Mouse (Mus musculus) kidney, adult 2 months (tissue): ENCODE measurements around the gene Mgam.

ENCODE experiments used
- CTCF ChIP-seq: fragments of 200-500 bp; conservative IDR thresholded peaks from 2 replicates; pipeline ENCODE4 v1.5.1; 2011; ENCODE audit warnings: low read depth, mild to moderate bottlenecking, control low read depth, low read length, moderate library complexity, mixed read lengths; ENCODE audit not compliant: insufficient read depth, insufficient read length
- POLR2A ChIP-seq: fragments of 200-500 bp; IDR thresholded peaks from one replicate; pipeline ENCODE4 v1.6.1; 2011; ENCODE audit warnings: low read depth, low read length, control low read depth

DNA sequence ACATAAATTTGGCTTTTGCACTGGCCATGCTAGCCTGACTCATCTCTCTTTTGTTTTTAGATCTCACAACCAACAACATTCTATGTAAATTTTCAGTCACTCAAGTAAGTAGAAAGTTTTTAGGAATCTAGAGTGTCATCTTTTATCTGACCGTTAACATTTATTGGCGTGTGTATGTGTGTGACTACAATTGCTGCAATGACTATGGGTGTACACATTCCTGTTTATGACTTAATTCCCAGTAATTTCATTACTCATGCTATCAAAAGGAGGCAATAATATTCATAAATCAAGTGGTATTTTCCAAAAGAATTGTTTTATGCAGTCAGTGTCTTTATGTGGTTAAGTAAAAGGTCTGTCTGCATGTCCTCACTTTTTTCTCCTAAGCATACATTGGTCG, 110.9 kb downstream of the Mgam start:
- TF ChIP-seq POLR2A (no peak), CTCF (no peak)
